In the genomic region with DNA sequence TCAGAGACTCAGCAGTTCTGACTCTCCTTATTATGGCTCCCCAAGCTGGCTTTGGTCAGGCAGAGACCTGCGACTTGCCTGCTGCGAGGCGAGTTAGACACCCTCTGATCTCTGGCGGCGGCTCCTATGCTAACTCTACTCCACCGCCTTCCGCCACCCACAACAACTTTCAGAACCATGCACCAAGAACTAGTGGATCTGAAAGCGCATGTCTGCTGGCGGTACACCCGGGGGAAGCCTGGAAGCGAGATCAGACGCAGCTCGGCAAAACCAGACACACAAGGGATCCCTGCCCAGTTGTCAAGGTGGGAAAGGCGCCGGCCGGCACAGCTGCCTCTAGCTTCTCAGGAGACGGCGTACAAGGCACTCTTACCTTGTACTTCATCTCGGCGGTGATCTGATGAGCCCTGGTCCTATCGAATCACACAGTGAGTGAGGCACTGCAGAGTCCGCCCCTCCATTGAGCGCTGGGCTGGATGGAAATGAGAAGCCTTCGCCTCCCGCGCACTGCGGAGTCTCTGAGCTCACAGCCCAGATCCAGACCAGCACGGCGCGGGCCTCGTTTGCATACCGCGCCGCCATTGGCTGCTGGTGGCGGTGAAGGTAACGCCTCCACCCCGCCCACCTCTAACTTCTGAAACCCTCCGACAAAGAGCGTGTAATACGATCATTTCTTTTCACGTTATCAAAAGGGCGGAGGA, we compare ENCODE assay signal across 8 mouse cellular contexts.
DNase-seq lines count a peak whose midpoint lies in the region; ATAC-seq lines count a peak whose summit lies in the region.

No protein-coding gene starts in this region.

- H3K9me3 ChIP-seq in intestine, embryonic 14.5 days (ENCODE audit: control insufficient read depth, low read length) = no peaks in the 10 kb centered on the region

- peak; percentile 98 for ATAC-seq in intestine, embryonic 14.5 days (replicated peaks; ENCODE audit: low FRiP score, low TSS enrichment, low read depth)
- peak; percentile 98 for ATAC-seq in megakaryocyte-erythroid progenitor cell, adult 5-6 weeks (replicated peaks; ENCODE audit: low FRiP score, low TSS enrichment, poor library complexity, severe bottlenecking)

- under 1% methylated on average over 42 of the region's 42 CpGs for WGBS in intestine, embryonic 14.5 days

- intact Hi-C loops in left cerebral cortex, postnatal 14 days (cut with DNase I) = no loop called here

- H3K27me3 ChIP-seq in intestine, embryonic 14.5 days (replicated peaks; ENCODE audit: control insufficient read depth, insufficient read depth, low read length) = no peaks in the 10 kb centered on the region

- H3K4me2 ChIP-seq in intestine, embryonic 14.5 days (ENCODE audit: low read length) = peak overlapping the region; percentile 64

- no peaks in the 10 kb centered on the region for H3K36me3 ChIP-seq in intestine, embryonic 14.5 days (ENCODE audit: control insufficient read depth, insufficient read depth, low read length)

- peak overlapping the region; percentile 69 for H3K4me3 ChIP-seq in intestine, embryonic 14.5 days (ENCODE audit: low read depth, low read length)

- peak overlapping the region; percentile 61 for H3K9ac ChIP-seq in intestine, embryonic 14.5 days (ENCODE audit: low read length)

- H3K4me1 ChIP-seq in intestine, embryonic 14.5 days (replicated peaks; ENCODE audit: control insufficient read depth, insufficient read depth, low read length) = peaks cover 18% of the 10 kb centered on the region; the same call in 1 of the 2 replicates

- peak overlapping the region; percentile 90 for H3K27ac ChIP-seq in intestine, embryonic 14.5 days (ENCODE audit: low read depth)

- peak; percentile 98 for DNase-seq in adrenal gland, adult 2 months
- peak; percentile 99 for DNase-seq in embryo, embryonic 11 days
- DNase-seq in gastrocnemius, postnatal 25 days = peak; percentile 91
- peak; percentile 92 for DNase-seq in intestine, embryonic 14.5 days (ENCODE audit: low spot score)
- DNase-seq in left cerebral cortex, postnatal 14 days (ENCODE audit: low spot score in 2 of 2) = peak; percentile 92 to 95
- peak; percentile 91 for DNase-seq in right cerebral cortex, postnatal 14 days
- peak; percentile 86 for DNase-seq in urinary bladder, postnatal 25 days (ENCODE audit: low spot score)

Comparison
In these comparisons a context has a peak if more than half of its experiments do, and no peak if none do; other contexts are left out.
1. Peak in every context shown above with its lines: DNase-seq, ATAC-seq, H3K4me3 ChIP-seq and H3K27ac ChIP-seq.